Comparison of ENCODE assay signal across 20 mouse cellular contexts in genomic region chr11:63028131-63028530, GRCm38 (mm10). TPM values are rescaled to one million over a fixed set of nuclear protein-coding genes. Genes with fewer than 3 reads are reported as not detected.
A peak's percentile ranks its signal among the peaks of the same experiment; 100 is the strongest.
DNase-seq lines count a peak whose midpoint lies in the region; ATAC-seq and TF ChIP-seq lines count a peak whose summit lies in the region.
"Had no signal": no experiment of that assay in that cellular context is flagged by ENCODE, and none has a peak within 500 bp of the region (broad histone marks: within the 10 kb centered on the region; RNA-seq: fewer than 3 reads in every experiment).

No protein-coding gene starts in this region.

- ATAC-seq in hindbrain, embryonic 13.5 days (ENCODE audit: low FRiP score), result no peak
- no peak for ATAC-seq in limb, embryonic 12.5 days (ENCODE audit: insufficient number of reproducible peaks, insufficient read depth, low FRiP score, low TSS enrichment, low read depth)
- ATAC-seq in lung, postnatal 0 days, result peak; percentile 45
- ATAC-seq: activated CD4-positive, CD25-positive, alpha-beta regulatory T cell, adult 4 months; forebrain, embryonic 13.5 days; forebrain, postnatal 0 days; Patski had no signal

- H3K4me3 ChIP-seq in hindbrain, embryonic 10.5 days, result no peak overlapping the region
- H3K4me3 ChIP-seq in hindbrain, embryonic 13.5 days, result no peak overlapping the region
- no peak overlapping the region for H3K4me3 ChIP-seq in limb, embryonic 12.5 days (replicated peaks)
- no peak overlapping the region for H3K4me3 ChIP-seq in limb, embryonic 10.5 days
- H3K4me3 ChIP-seq in lung, postnatal 0 days (ENCODE audit: low read depth, low read length), result no peak overlapping the region
- H3K4me3 ChIP-seq in lung, adult 2 months (replicated peaks; ENCODE audit: extremely low read depth, low read depth, low read length), result no peak overlapping the region
- H3K4me3 ChIP-seq: forebrain, embryonic 13.5 days; hindbrain, embryonic 15.5 days had no signal

- H3K9ac ChIP-seq in hindbrain, embryonic 13.5 days, result no peak overlapping the region
- H3K9ac ChIP-seq in limb, embryonic 12.5 days (replicated peaks), result no peak overlapping the region; the same call in 1 of the 2 replicates
- H3K9ac ChIP-seq in lung, postnatal 0 days (replicated peaks; ENCODE audit: low read depth), result no peak overlapping the region
- H3K9ac ChIP-seq: forebrain, embryonic 13.5 days; forebrain, postnatal 0 days; hindbrain, embryonic 15.5 days had no signal

- TF ChIP-seq CTCF in lung, postnatal 0 days (IDR thresholded peaks at IDR 0.05), result no peak
- no peak for TF ChIP-seq CTCF in lung, adult 2 months (IDR thresholded peaks at IDR 0.05; ENCODE audit: insufficient read depth, low read length)

- 93% methylated on average over 3 of the region's 3 CpGs for WGBS in hindbrain, embryonic 10.5 days
- WGBS in hindbrain, embryonic 13.5 days, result 86% methylated on average over 3 of the region's 3 CpGs
- 83% methylated on average over 3 of the region's 3 CpGs for WGBS in limb, embryonic 12.5 days
- 93% methylated on average over 3 of the region's 3 CpGs for WGBS in limb, embryonic 10.5 days
- 72% methylated on average over 3 of the region's 3 CpGs for WGBS in lung, postnatal 0 days
- WGBS in lung, adult 2 months, result 78% methylated on average over 3 of the region's 3 CpGs

- TF ChIP-seq POLR2A in lung, adult 2 months (IDR thresholded peaks at IDR 0.05; ENCODE audit: borderline replicate concordance, extremely low read depth, low read depth, low read length), result no peak

- no peaks in the 10 kb centered on the region for H3K36me3 ChIP-seq in hindbrain, embryonic 10.5 days
- no peaks in the 10 kb centered on the region for H3K36me3 ChIP-seq in hindbrain, embryonic 13.5 days
- H3K36me3 ChIP-seq in limb, embryonic 12.5 days, result no peaks in the 10 kb centered on the region
- H3K36me3 ChIP-seq in limb, embryonic 10.5 days, result no peaks in the 10 kb centered on the region
- H3K36me3 ChIP-seq in lung, postnatal 0 days (ENCODE audit: insufficient read depth, low read length), result no peaks in the 10 kb centered on the region
- H3K36me3 ChIP-seq: hindbrain, embryonic 15.5 days had no signal

- no peaks in the 10 kb centered on the region for H3K9me3 ChIP-seq in hindbrain, embryonic 10.5 days
- no peaks in the 10 kb centered on the region for H3K9me3 ChIP-seq in hindbrain, embryonic 13.5 days
- no peaks in the 10 kb centered on the region for H3K9me3 ChIP-seq in limb, embryonic 12.5 days
- no peaks in the 10 kb centered on the region for H3K9me3 ChIP-seq in limb, embryonic 10.5 days (replicated peaks)
- no peaks in the 10 kb centered on the region for H3K9me3 ChIP-seq in lung, postnatal 0 days (ENCODE audit: low read length)
- H3K9me3 ChIP-seq: hindbrain, embryonic 15.5 days had no signal

- H3K4me2 ChIP-seq in hindbrain, embryonic 13.5 days, result no peak overlapping the region
- H3K4me2 ChIP-seq in limb, embryonic 12.5 days, result no peak overlapping the region
- no peak overlapping the region for H3K4me2 ChIP-seq in lung, postnatal 0 days (replicated peaks; ENCODE audit: low read depth, low read length)
- H3K4me2 ChIP-seq: forebrain, embryonic 13.5 days; hindbrain, embryonic 15.5 days had no signal

- no peak for DNase-seq in hindbrain, embryonic 10.5 days (ENCODE audit: low spot score)
- DNase-seq in limb, embryonic 10.5 days (ENCODE audit: low spot score), result no peak
- DNase-seq in lung, postnatal 0 days (ENCODE audit: low spot score), result peak; percentile 65
- no peak for DNase-seq in lung, adult 2 months
- peak; percentile 43 for DNase-seq in lung, postnatal 36 days
- DNase-seq: adrenal gland, adult 2 months; adrenal gland, postnatal 25 days; cerebellum, adult 9-11 months; cerebellum, postnatal 36 days; forebrain, postnatal 0 days; gastrocnemius, postnatal 25 days; heart, postnatal 10 days had no signal

- 0 out of 2 replicates have a peak overlapping the region, but pooled peaks have one; percentile 3 for H3K27ac ChIP-seq in hindbrain, embryonic 10.5 days
- no peak overlapping the region for H3K27ac ChIP-seq in hindbrain, embryonic 13.5 days
- H3K27ac ChIP-seq in limb, embryonic 12.5 days, result 0 out of 2 replicates have a peak overlapping the region, but pooled peaks have one; percentile 17
- H3K27ac ChIP-seq in limb, embryonic 10.5 days, result no peak overlapping the region
- peak overlapping the region; percentile 9; the same call in 1 of the 2 replicates for H3K27ac ChIP-seq in lung, postnatal 0 days (ENCODE audit: low read length)
- H3K27ac ChIP-seq: forebrain, embryonic 13.5 days; hindbrain, embryonic 15.5 days had no signal

- H3K4me1 ChIP-seq in hindbrain, embryonic 10.5 days (replicated peaks), result peaks cover 24% of the 10 kb centered on the region
- H3K4me1 ChIP-seq in hindbrain, embryonic 13.5 days (replicated peaks), result no peaks in the 10 kb centered on the region
- peaks cover 21% of the 10 kb centered on the region for H3K4me1 ChIP-seq in limb, embryonic 12.5 days (replicated peaks)
- H3K4me1 ChIP-seq in limb, embryonic 10.5 days, result peaks cover 24% of the 10 kb centered on the region
- H3K4me1 ChIP-seq in lung, postnatal 0 days (ENCODE audit: insufficient read depth, low read depth, low read length), result peaks cover 48% of the 10 kb centered on the region
- peaks cover 28% of the 10 kb centered on the region for H3K4me1 ChIP-seq in lung, adult 2 months (ENCODE audit: control insufficient read depth, insufficient read depth, low read length)
- H3K4me1 ChIP-seq: forebrain, embryonic 13.5 days; hindbrain, embryonic 15.5 days had no signal

- TF ChIP-seq EP300 in lung, postnatal 0 days (IDR thresholded peaks at IDR 0.05), result 0 out of 2 replicates have a peak, but pooled peaks have one; percentile 19

- H3K27me3 ChIP-seq in hindbrain, embryonic 10.5 days (ENCODE audit: insufficient read depth, poor library complexity, severe bottlenecking), result no peaks in the 10 kb centered on the region
- H3K27me3 ChIP-seq in hindbrain, embryonic 13.5 days, result no peaks in the 10 kb centered on the region
- no peaks in the 10 kb centered on the region for H3K27me3 ChIP-seq in limb, embryonic 12.5 days
- no peaks in the 10 kb centered on the region for H3K27me3 ChIP-seq in limb, embryonic 10.5 days (ENCODE audit: low read depth, poor library complexity, severe bottlenecking)
- H3K27me3 ChIP-seq in lung, postnatal 0 days (replicated peaks; ENCODE audit: insufficient read depth, low read length), result no peaks in the 10 kb centered on the region
- H3K27me3 ChIP-seq: CH12.LX; forebrain, embryonic 13.5 days; hindbrain, embryonic 15.5 days; Patski had no signal

RNA-seq across cellular contexts. Expression of gene Tekt3, which starts 33.3 kb away (rescaled TPM):
- polyA plus RNA-seq in hindbrain, embryonic 10.5 days (2016; fragmentation: Nextera tagmentation; extraction: Ambion mirVana), result not detected in 2 replicates
- polyA plus RNA-seq in hindbrain, embryonic 13.5 days (2015; fragmentation: Nextera tagmentation; extraction: Ambion mirVana), result not detected in 2 replicates
- polyA plus RNA-seq in limb, embryonic 12.5 days (2016; fragmentation: Nextera tagmentation; extraction: Ambion mirVana), result not detected in 2 replicates
- polyA plus RNA-seq in limb, embryonic 10.5 days (2016; fragmentation: Nextera tagmentation; extraction: Ambion mirVana), result not detected in 2 replicates
- 0.55 and 0.79 TPM in 2 replicates for polyA plus RNA-seq in lung, postnatal 0 days (2015; fragmentation: Nextera tagmentation; extraction: Ambion mirVana)
- polyA plus RNA-seq in lung, adult 2 months (2012; rRNA removed), result 0.40 and 0.43 TPM in 2 replicates
- polyA plus RNA-seq: activated CD4-positive, CD25-positive, alpha-beta regulatory T cell, adult 4 months; adrenal gland, adult 2 months; forebrain, embryonic 13.5 days; heart, embryonic 14.5 days; hindbrain, embryonic 15.5 days; Patski had no signal

Comparison
In these comparisons a context has a peak if more than half of its experiments do, and no peak if none do; other contexts are left out.
1. DNase-seq: peak in lung, postnatal 0 days (single experiment) and lung, postnatal 36 days (single experiment); none in hindbrain, embryonic 10.5 days (single experiment), limb, embryonic 10.5 days (single experiment) and lung, adult 2 months (single experiment).
2. H3K27ac ChIP-seq: peak in hindbrain, embryonic 10.5 days (single experiment), limb, embryonic 12.5 days (single experiment) and lung, postnatal 0 days (single experiment); none in hindbrain, embryonic 13.5 days (single experiment) and limb, embryonic 10.5 days (single experiment).